Mouse (Mus musculus) left cerebral cortex, adult 18-20 months (tissue): ENCODE measurements at regions not wholly inside any gene's neighbourhood (a gene's known extent, or its start where the extent isn't known, plus 50 kb on each side); places are given as distances from the start of the nearest gene placed in this dataset.

Source experiments
- DNase-seq, 2 experiments: peaks; one replicate each; pipeline ENCODE4 v3.0.0; 2021 to 2022; ENCODE audit warnings: low spot score in 2 of 2, mixed read lengths in 1 of 2

DNA sequence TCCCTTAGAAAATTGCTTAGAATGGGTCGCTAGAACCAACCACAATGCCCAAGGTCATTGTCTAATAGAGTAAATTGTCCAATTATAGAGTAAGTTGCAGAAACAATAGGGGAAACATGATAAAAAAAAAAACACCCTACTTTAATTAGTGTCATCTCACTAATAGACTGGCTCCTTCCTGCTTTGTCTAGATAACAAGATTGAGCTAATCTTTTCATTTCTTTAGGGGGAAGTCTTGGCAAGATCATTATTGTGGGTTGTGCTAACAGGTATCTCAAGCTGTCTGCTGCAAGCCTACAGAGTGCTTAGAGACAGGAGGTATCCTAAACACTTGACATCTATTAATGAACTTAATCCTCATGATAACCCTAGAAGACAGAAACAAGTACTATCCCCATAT lies 615.9 kb downstream of the Gbe1 start:
- DNase-seq: no peak

DNA sequence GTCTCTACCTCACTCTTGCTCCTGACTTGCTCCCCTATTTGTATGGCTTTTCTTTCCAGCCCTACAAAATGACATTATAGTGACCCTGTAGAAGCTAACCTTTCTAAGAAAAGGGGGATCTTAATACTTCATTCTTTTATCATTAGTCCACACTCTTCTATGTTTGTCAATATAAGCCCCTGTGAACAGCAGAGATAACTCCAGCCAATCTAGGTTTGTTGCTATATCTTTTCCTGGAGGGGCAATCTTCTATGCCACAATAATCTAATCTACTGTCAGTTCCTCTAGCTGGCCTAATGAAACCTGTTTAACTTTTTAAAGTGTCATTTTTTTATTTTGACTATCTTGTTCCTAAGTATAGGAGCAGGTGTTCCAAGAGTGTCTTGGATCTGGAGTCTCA lies 622.2 kb downstream of the Gbe1 start:
- DNase-seq: no peak

GRCm38 (mm10) chr16:70952937-70953336 lies 639.2 kb downstream of the Gbe1 start:
- DNase-seq: no peak
